Mouse (Mus musculus) heart, postnatal 10 days (tissue): Measurements from ENCODE around the gene Insl6. TPM values are rescaled to one million over a fixed set of nuclear protein-coding genes. Genes with fewer than 3 reads are reported as not detected.

ENCODE experiments used
- DNase-seq, 2 experiments: peaks; one replicate each; pipeline ENCODE4 v3.0.0; 2021
- intact Hi-C: fragments of 180-260 bp; cut with DNase I; formaldehyde crosslinking; loops from one replicate; pipeline ENCODE4 v1.15.1; 2025
- total RNA-seq, 2 experiments: library from RNA; stranded (reverse); gene quantifications; 2 replicates each; pipeline ENCODE4 v1.2.3; 2021

The Insl6 gene
- total RNA-seq, 2 experiments from 2014 or later: 0.38 TPM; not detected in 1

- intact Hi-C loops: loop anchor here (5.0 kb wide), 2 partner anchors 206 to 379 kb away; no protein-coding TSS in a partner anchor
- no peak for DNase-seq
Measured at GRCm38 (mm10) chr19:29356281-29356680, 31.1 kb upstream of the Insl6 start.

GRCm38 (mm10) chr19:29354895-29355877 is 30.0 kb upstream of the Insl6 start:
- intact Hi-C loops: loop anchor here (1.0 to 5.0 kb wide), 5 partner anchors 146 to 578 kb away; no protein-coding TSS in a partner anchor
- peak; percentile 89 to 94 for DNase-seq

GRCm38 (mm10) chr19:29350991-29351390 is 25.8 kb upstream of the Insl6 start:
- intact Hi-C loops: no loop called here
- no peak for DNase-seq

- intact Hi-C loops: no loop called here
- DNase-seq: no peak
Measured at GRCm38 (mm10) chr19:29345636-29346035, 20.5 kb upstream of the Insl6 start.

GRCm38 (mm10) chr19:29344868-29345267 is 19.7 kb upstream of the Insl6 start:
- DNase-seq: no peak
- intact Hi-C loops: no loop called here

- intact Hi-C loops: no loop called here
- no peak for DNase-seq
Measured at GRCm38 (mm10) chr19:29342281-29342680, 17.1 kb upstream of the Insl6 start.

- DNase-seq: no peak
- intact Hi-C loops: no loop called here
Measured at GRCm38 (mm10) chr19:29341029-29341428, 15.9 kb upstream of the Insl6 start.

GRCm38 (mm10) chr19:29336624-29337023 is 11.5 kb upstream of the Insl6 start:
- intact Hi-C loops: no loop called here
- DNase-seq: no peak

GRCm38 (mm10) chr19:29334068-29334745 is 9.1 kb upstream of the Insl6 start, which contains the start of gene Rln1:
Rln1 (minus strand) TSS chr19:29334670.
- peak; percentile 14 to 51 for DNase-seq
- intact Hi-C loops: no loop called here

- DNase-seq: no peak
- intact Hi-C loops: no loop called here
Measured at GRCm38 (mm10) chr19:29326822-29327552, 1.8 kb upstream of the Insl6 start.

- intact Hi-C loops: no loop called here
- no peak for DNase-seq
Measured at GRCm38 (mm10) chr19:29326396-29326795, 1.2 kb upstream of the Insl6 start.

- DNase-seq: no peak
- intact Hi-C loops: no loop called here
Measured at GRCm38 (mm10) chr19:29325852-29326180, 660 bp upstream of the Insl6 start.

- DNase-seq: no peak
- intact Hi-C loops: no loop called here
Measured at GRCm38 (mm10) chr19:29323416-29324049, 1.6 kb downstream of the Insl6 start.

GRCm38 (mm10) chr19:29312661-29313060 is 12.5 kb downstream of the Insl6 start:
- DNase-seq: no peak
- intact Hi-C loops: no loop called here

- no peak for DNase-seq
- intact Hi-C loops: no loop called here
Measured at GRCm38 (mm10) chr19:29311791-29312190, 13.4 kb downstream of the Insl6 start.

GRCm38 (mm10) chr19:29308832-29309231 is 16.3 kb downstream of the Insl6 start:
- intact Hi-C loops: no loop called here
- no peak for DNase-seq

- intact Hi-C loops: no loop called here
- DNase-seq: no peak
Measured at GRCm38 (mm10) chr19:29302119-29302518, 23.0 kb downstream of the Insl6 start.

GRCm38 (mm10) chr19:29300919-29301318 is 24.2 kb downstream of the Insl6 start:
- DNase-seq: no peak
- intact Hi-C loops: no loop called here

- DNase-seq: no peak
- intact Hi-C loops: no loop called here
Measured at GRCm38 (mm10) chr19:29297366-29297765, 27.8 kb downstream of the Insl6 start.

GRCm38 (mm10) chr19:29296166-29296565 is 29.0 kb downstream of the Insl6 start:
- intact Hi-C loops: no loop called here
- DNase-seq: no peak

GRCm38 (mm10) chr19:29294756-29295155 is 30.4 kb downstream of the Insl6 start:
- no peak for DNase-seq
- intact Hi-C loops: no loop called here
